Mouse (Mus musculus) WW6 (cell line): ENCODE measurements at regions not wholly inside any gene's neighbourhood (a gene's known extent, or its start where the extent isn't known, plus 50 kb on each side); places are given as distances from the start of the nearest gene placed in this dataset.

ENCODE experiments used
- DNase-seq: peaks from one replicate; pipeline ENCODE4 v3.0.0-alpha.2; 2013; ENCODE audit warnings: low read depth, low spot score

DNA sequence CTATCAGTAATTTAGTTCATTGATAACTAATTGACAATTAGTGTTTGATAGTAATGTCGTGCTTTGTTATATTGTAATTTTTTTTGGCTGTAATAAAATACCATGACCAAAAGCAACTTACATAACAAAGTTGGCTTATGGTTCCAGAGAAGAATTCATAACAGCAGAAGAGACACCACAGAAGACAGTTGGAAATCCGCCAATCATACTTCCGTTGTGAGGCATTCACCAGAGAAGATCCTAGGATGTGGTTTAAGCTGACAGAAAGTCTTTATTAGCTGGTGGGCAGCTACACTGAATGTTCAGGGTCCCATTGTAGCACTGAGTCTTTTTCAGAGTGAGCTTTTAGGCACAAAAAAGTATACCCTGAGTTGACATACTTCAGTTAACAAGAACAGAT, 109.9 kb downstream of the Sec23a start:
- DNase-seq, result no peak

DNA sequence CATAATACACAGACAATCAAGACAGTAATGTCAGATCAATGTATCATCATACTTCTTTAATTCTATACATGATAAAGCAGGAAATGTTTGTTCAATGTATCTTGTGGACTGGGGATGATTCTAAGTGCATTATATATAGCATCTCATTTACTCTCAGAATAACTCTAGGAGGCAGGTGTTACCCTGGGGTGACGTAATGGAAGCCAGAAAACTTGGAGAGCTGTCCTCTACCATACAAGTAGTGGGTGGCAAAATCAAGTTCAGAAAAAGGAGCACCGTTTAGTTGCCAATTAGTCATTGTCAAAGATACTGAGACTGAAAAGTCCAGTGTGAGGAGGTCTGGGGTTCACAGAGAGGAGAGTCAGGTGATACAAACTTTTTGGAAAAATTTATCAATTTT, 136.0 kb downstream of the Sec23a start:
- no peak for DNase-seq

DNA sequence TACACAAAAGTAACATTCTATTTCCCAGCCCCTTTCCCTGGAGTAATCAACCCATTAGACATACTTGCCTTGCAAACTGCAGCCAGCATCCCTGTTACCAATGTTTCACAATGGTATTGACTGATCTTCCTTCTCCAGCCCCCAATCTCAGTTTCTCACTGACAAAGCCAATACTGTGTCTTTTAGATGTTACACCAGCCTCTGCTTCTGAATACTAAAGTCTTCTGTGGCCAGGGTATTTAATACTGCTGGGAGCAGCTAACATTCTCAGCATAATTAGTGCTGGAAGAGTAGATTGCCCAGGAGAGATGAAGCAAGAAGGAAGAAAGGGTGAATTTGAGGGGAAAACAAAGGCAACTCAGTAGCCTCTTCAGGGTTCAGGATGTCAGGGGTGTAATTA, 139.4 kb downstream of the Sec23a start:
- DNase-seq, result no peak

DNA sequence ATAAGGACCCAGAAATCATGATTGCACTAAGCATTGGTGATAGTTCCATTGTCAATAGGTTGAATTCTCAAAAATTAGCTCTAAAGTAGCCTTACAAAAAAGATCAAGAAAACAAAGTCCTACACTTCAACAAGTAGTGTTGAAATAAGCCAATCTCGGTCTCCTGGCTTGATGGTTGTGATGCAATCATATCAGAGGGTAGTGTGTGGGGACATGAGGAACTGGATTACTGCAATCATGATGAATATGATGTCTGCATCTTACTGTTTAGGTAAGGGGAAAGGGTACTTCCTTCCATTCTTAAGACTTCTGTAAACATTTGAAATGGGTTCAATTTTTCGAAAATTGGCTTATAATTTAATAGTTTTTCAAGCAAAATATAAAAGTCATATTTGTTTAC, 155.3 kb downstream of the Sec23a start:
- no peak for DNase-seq

DNA sequence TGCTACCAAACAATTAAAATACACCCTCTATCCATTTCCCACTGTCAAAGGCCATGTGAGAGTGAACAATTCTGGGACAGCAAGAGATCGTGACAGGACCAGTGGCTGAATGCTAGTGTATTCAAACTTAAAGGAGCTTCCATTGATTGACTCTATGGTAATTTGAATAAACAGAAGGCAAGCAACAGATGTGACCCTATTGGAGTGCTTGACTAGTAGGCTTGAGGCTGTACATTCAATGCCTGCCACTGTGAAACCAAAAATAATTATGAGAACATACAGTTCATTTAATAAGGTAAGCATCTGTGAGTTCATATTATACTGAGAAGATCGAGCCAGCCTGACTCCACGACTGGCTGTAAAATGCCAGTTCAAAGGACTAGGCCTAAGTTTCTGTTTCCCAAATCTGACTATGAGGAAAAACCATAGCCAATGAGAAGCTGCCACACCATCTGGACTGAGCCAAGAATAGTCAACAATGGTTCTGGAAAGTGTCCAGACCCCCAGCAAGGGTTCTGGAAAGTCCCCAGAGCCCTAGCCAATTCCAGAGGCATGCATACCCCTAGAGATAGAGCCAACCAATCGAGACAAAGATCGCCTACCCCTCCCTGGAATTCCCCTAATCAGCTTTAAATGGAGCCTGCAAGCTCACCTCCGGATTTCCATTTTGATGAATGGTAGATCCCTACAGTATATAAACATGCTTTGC, 160.0 kb downstream of the Sec23a start:
- DNase-seq, result no peak

DNA sequence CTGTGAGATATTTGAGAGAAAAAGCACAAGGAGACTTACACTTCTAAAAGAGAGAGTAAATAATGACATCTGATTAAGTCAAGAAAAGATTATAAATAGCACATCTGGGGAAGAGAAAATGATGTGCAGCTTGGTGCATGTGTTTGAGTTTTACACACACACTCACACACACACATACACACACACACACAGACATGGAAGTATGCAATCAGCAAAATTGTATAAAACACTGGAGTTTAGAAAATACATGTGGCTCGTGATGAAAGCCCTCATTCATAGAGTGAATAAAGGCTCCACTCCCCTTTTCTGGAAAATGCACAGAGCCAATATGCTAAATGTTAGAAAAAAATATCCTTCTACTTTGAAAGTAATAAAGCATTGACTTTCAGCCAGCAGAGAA, 182.2 kb downstream of the Sec23a start:
- DNase-seq, result no peak

DNA sequence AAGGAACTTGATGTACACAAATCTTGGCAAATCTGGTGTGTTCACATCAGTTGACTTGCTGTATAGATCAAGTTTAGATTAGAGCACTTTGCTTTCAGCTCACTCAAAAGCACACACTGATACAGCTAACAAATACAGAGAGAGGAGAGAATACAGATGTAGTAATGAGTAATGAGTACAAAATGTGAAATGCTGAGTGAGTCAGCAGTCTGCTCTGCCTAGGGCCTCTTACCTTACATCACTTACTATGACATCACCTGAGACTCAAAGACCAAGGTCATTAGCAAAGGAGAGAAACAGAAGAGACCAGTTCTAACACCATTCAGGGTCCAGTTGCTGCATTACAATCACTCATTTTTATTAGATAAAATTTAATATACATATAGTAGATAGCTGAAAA, 184.0 kb downstream of the Sec23a start:
- no peak for DNase-seq

DNA sequence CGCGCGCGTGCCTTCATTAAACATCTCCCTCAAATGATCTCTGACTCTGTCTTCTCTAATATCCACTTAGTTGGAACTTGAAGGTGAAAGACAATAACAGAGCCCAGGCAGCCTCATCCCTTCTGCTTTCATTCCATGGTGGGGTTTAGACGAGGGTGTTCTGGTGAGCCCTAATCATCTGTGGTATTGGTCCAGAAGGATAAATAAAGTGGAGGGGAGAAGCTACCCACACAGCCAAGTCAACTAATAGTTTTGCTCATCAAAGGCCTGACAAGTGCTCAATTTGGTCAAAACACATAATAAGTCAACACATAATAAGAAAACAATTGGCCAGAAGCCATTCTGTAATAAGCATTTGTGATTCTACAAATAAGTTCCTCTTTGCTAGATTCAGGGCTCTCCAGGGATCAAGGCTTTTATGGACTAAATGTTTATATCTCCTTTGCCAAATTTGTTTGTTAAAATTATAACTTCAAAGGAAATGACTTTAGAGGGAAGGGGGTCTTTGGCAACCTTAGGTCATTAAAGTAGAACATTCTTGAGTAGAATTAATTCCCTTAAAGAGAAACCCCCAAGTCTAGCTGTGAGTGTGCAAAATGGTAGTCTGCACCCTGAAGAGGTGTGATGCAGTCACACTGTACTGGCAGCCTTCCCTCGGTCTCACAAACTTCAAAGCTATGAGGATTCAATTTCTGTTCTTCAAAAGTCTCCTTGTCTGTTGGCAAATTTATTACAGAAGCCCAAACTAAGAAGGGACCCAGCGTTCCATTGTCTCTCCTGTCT, 186.5 kb downstream of the Sec23a start:
- no peak for DNase-seq

DNA sequence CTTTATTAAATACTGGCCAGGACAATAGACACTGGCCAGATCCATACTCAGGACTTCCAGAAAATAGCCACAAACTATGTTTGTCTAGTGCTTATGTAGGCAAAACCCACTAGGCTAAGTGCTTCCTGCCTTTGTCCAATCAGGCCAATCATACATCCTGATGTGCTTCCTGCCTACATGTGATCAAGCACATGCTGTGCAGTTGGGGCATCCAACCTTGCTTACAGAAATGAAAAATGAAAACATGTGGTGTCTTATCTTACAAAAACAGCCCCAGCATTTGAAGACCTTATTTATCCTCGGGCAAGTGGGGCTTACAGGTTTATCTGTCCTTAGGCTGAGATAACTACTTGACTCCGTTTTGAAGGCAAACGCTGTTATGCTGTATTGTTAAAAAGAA, 188.8 kb downstream of the Sec23a start:
- DNase-seq, result no peak

DNA sequence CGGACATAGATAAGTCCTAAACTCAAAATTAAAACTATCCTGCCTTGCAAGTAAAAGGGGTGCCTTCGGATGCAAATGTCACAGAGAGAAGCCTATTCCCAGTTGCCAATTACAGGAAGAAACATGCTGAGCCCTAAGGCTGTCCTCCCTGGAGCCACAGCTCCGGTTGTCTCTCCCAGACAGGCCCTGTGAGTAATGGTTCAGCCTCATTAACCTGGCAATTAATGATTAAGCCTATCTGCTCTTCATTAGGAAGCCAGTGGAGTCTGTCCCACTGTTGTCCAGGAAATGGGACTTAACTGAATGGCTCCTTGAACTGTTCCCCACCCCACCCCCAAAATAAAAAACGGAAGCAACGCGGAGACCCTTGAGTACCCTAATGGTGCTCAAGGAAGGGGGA, 207.7 kb downstream of the Sec23a start:
- no peak for DNase-seq

DNA sequence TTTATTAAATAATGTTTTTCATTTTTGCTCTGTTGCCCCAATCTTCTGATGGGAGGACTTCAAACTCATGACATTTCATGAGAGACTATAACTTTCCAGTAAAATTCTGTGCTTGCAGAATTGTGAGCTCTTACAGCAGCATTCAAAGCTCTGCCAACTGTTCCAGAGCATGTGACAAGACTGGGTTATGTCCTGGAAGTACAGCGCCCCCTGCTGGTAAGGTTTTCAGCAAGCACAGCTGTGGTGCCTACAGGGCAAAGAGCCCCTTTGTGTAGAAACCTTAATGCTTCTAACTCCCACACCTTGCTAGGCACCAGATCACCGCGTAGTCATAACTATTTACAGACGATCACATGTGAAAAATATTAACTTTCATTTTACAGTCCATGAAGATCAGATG, 209.4 kb downstream of the Sec23a start:
- peak; percentile 63 for DNase-seq
